Mouse (Mus musculus): ENCODE results near the gene Slc18a2.

GRCm38 (mm10) chr19:59276354-59276753, 15.7 kb downstream of the Slc18a2 start:
- TF ChIP-seq HCFC1 (IDR thresholded peaks at IDR 0.05; ENCODE audit: borderline replicate concordance, insufficient read depth, low read length) = no peak
- TF ChIP-seq ZNF384 (IDR thresholded peaks at IDR 0.05; ENCODE audit: low read depth, low read length) = no peak
- no peak for TF ChIP-seq ZC3H11A (IDR thresholded peaks at IDR 0.05; ENCODE audit: borderline replicate concordance, low read depth, low read length)
- no peak for TF ChIP-seq MAFK (IDR thresholded peaks at IDR 0.05; ENCODE audit: insufficient read depth, low read depth, low read length)
